Mouse (Mus musculus) c-Kit-positive CD71-negative TER-119-negative erythroid progenitor cells, embryonic 14.5 days (primary cell): ENCODE results near the gene Astn1.

Experiments used
- DNase-seq: peaks from one replicate; pipeline ENCODE4 v3.0.0-alpha.2; 2013; ENCODE audit warnings: low read depth

Gene Astn1

GRCm38 (mm10) chr1:158632935-158633334, 270.9 kb downstream of the Astn1 start:
- DNase-seq = no peak

DNA sequence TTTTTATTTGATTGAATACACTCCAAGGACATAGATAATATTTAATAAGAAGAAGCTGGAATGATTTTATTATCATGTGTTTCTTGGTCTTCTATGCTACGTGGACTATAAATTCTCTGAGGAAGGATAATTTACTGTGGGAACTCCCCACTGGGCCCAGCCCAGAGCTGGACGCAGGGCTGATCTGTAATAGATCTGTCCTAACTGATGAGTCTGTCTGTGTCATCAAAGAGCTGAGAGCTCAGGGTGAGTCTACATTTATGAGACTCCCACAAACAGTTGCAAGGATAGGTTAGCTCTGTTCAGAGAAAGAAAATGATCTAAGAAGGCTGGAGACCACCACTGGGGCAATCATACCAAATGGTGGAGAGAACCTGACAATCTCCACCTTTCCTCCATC, 271.4 kb downstream of the Astn1 start:
- no peak for DNase-seq

DNA sequence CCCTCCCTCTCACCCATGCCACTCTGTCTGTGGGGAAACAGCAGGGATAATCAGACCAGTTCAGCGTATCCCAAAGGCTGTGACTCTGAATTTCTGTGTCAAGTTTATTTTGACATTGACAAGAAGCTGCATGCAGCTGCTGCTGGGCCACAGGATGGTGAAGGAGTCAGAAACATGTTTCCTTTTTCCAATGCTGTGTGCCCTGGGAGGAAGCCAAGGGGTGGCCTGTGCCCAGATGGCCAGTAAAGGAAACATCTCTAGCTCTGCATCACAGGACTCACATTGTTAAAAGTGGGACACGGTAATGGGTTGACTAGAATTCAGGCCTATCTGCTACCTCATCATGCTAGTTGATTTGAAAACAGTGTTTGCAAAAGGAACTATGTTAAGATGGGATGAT, 279.2 kb downstream of the Astn1 start:
- DNase-seq = no peak

DNA sequence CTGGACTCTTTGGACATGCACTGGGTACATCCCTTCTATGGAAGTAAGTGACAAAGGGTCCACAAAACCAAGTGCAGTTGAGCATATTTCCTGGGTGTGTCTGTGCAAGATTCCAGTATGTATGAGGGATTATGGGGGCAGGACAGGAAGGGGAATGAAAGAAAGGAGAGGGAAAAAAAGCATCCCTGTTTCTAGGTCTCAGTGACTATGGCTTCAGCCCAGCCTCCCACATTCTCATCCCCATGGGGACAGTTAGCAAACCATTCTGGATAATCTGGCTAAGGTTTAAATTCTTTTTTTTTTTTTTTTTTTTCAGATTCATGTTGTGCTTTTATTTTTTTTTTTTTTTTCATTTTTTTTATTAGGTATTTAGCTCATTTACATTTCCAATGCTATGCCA, 280.2 kb downstream of the Astn1 start:
- DNase-seq = no peak

GRCm38 (mm10) chr1:158652799-158653198, 290.7 kb downstream of the Astn1 start:
- DNase-seq = no peak

DNA sequence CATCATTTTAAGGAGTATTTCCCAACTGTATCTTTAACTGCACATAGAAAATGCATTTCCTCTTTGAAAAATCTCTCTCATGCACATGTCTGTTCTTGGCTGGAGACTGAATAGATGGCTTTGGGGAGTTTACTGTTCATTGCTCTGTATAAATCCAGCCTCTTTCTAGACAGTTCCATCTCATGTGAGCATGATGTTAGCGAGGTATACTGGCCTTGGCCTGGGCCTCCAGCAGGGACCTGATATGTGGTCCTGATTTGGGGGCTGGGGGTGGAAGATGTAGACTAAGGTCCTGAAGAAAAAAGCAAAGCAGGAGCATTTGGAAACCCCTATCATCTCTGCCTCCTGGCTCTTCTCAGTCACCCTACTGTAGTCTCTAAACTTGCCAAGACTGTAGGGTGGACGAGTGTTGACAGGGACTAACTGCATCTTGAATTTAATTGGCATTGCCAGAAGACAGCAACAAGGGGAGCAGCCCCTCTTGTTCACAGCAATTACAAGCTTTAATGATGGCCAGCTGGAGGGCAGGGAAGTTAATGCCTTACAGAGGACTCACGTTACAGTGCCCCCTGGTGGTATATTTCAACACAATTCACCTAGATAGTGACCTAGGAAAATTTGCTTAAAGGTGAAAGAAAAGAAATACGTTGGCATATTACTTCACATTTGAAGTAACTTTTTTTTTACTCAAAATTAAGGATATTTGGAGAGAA, 291.9 kb downstream of the Astn1 start:
- DNase-seq = peak; percentile 16

- DNase-seq = peak; percentile 5
Observed at GRCm38 (mm10) chr1:158654571-158655205, 292.6 kb downstream of the Astn1 start.

- no peak for DNase-seq
Observed at GRCm38 (mm10) chr1:158656986-158657385, 294.9 kb downstream of the Astn1 start.

DNA sequence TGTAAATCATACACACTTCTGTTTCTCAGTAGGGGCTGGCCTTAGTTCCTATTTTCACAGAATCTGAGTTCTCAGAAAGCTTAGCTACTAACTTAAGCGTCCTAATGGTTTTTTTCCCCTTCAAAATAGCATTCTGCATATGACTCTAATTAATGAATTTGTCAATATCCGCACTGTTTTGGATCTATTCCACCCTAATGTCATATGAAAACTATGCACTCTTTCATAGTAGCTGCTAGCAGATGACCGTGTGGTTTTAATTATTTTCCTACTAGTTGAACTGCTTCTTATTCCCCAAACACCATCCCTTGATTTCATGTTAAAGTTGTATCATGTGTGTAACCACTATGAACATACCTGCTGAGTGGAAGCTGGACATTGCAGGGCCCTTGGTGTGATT, 303.9 kb downstream of the Astn1 start:
- DNase-seq = no peak

DNA sequence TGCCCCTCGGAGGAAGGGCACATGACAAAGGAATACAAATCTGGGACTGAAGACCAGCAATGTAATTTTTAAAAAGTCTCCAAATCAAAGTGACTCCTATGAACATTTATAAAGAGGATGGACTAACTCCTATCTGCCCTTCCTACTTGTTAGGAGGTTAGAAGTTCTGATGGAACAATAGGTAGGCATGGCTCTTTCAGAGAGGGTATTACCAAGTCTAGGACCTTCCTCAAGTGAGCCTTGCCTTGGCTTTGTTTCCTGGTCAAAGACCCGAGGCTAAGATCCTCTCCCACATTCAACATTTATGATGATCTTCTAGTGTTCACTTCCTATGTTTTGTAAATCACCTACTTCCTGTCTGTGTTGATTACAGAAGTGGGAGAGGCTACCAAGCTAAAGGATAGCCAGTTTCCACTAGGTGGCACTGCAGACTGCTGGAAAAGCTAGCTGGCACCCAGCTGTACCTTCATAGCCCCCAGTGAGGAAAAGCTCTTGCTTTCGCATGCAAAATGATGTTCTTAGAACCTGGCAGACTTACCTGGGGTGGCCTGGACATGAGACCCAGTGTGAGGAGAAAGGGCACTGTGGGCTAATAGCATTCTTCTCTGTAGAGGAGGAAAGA, 308.0 kb downstream of the Astn1 start:
- peak; percentile 22 for DNase-seq

GRCm38 (mm10) chr1:158687726-158688125, 325.7 kb downstream of the Astn1 start:
- no peak for DNase-seq

DNA sequence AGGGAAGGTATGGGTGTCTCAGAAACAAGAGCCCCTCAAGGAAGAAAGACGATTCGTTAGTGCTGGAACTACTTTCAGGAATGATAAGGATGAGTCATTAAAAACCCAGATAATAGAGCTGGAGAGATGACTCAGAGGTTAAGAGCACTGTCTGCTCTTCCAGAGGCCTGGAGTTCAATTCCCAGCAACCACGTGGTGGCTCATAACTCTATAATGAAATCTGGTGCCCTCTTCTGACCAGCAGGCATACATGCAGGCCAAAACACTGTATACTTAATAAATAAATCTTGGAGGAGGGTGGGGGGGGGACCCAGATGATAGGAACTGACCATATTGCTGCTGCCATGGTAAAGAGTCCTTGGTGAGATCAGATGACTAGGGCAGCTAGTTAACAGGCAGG, 335.4 kb downstream of the Astn1 start:
- no peak for DNase-seq

DNA sequence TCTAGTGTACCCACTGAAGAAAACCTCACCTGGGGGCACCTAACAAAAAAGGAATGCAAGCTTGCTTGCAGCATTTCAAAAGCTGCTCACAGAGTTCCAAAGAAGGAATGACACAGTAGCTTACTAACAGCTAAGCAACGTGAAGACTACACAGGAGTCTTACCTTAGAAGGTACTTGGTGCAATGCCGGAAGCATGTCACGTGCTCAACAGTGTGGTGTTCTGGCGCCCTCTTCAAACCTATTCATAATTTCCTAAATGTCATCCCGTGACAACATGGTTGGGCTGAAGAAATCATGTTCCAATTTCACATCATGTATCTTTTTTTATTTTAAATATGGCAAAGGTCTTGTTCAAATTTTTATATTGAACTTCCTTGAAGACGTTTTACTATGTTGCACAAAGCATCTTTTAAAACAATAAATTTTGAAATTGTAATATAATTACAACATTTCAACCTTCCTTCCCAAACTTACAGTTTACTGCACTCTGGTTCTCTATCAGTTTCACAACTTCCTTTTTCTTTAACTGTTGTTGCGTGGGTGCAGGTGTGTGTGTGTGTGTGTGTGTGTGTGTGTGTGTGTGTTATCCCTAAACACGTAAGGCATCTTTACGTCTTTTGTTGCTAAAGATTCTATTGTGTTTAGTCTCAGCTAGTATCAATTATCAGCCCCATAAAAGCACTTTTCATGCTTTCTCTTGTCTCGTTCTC, 335.9 kb downstream of the Astn1 start:
- no peak for DNase-seq

- DNase-seq = no peak
Observed at GRCm38 (mm10) chr1:158699276-158699675, 337.2 kb downstream of the Astn1 start.

- no peak for DNase-seq
Observed at GRCm38 (mm10) chr1:158700147-158700546, 338.1 kb downstream of the Astn1 start.

DNA sequence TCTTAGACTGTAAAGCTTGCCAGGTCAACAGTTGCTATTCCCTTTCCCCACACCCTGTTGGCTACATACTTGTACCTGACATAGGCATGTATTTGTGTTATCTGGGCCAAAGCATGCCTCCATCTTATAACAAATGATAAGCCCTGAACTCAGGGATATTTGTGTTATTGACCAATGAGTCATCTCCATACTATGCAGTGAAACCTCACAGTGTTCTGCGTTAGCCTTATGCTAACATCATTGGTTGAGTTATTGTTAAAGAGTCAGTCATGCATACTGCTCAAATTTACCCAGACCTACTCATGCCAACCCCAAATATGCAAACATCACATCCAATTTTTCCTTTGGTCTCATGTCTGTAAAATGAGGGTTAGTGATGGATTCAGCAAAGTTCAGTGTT, 339.3 kb downstream of the Astn1 start:
- no peak for DNase-seq

- DNase-seq = no peak
Observed at GRCm38 (mm10) chr1:158713301-158714095, 351.4 kb downstream of the Astn1 start.

GRCm38 (mm10) chr1:158732868-158733496, 370.9 kb downstream of the Astn1 start:
- no peak for DNase-seq

DNA sequence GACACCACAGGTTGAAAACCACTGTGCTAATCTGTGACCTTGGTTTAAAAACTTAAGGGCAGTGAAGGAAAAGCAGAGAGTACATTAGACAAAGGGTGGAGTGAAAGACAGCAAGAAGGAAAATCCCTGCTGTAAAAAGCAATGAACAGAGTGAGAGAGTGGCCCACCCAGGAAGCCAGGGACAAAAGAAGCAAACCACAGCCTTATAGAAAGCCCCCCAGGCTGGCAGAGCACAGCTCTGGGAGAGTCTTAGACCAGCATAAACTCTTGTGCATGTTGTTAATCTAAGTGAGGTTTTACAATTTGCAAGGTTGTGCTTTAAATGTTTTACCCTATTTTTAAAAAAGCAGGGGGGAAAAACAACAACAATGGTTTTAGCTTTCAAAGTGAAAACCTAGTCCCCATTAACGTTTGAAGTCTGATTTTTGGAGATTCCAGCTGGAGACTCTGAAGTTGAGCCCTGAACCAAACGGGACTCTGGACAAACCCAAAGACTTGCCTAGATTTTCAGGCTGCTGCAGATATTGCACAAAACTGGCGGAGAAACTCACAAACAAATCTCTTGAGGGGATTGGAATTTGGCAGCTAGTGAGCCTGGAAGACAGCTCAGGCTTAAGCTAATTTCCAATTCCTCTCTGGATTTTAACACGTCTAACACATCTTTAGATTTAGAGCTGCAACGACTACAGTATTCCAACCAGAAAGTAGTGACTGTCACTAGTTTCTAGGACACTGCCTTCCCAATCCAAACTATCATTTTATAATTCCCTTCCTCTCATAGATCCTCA, 377.3 kb downstream of the Astn1 start:
- DNase-seq = no peak

GRCm38 (mm10) chr1:158740161-158740766, 378.2 kb downstream of the Astn1 start:
- DNase-seq = no peak
